Mouse (Mus musculus): ENCODE data around the gene Ifngr1. TPM values are rescaled to one million over a fixed set of nuclear protein-coding genes. Genes with fewer than 3 reads are reported as not detected.

Gene Ifngr1
- total and polyA plus RNA-seq, 3 experiments = 17.3 to 36.0 (median 26.7) TPM

DNA sequence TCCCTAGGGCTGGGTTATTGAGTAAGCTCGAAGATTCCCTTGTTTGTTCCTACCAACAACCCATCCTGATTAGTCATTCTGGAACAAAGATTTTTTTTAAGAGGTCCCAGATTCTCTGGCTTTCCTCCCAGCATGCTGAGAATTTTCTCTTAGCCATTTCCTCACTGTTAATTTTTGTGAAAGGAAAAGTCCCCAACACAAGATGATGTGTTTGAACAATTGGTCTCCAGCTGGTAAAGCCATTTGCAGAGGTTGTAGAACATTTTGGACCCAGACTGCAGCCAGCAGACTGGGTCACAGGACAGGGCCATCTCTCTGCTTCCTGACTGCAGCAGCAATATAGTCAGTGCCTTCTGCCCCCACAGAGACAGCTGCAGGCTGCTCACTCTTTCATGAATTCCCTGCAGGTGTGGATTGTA, 28.3 kb upstream of the Ifngr1 start:
- H3K4me2 ChIP-seq (ENCODE audit: insufficient read depth, low read depth, poor library complexity, severe bottlenecking) = no peak overlapping the region
- no peak overlapping the region for H3K4me3 ChIP-seq (replicated peaks in 1 of 3; ENCODE audit: low read depth in 2 of 3, low read length in 2 of 3, poor library complexity in 1 of 3)
- H3K4me1 ChIP-seq (ENCODE audit: control insufficient read depth in 1 of 2, insufficient read depth in 2 of 2) = peaks cover 0 to 4% of the 10 kb centered on the region in 2 experiments; a peak in 2 of 4 replicates
- H3K27me3 ChIP-seq (replicated peaks) = no peaks in the 10 kb centered on the region
- H3K9me3 ChIP-seq (replicated peaks; ENCODE audit: low read length) = peaks cover 3% of the 10 kb centered on the region
- no peak for DNase-seq (ENCODE audit: extremely low read depth)
- dilution Hi-C loops (cut with MboI; ENCODE audit: extremely low pct_ligation_motif_present, extremely low pct_unique_long_range_greater_than_20kb, low sequenced_read_pairs) (no loop called here), in situ Hi-C loops (cut with MboI; ENCODE audit: low pct_ligation_motif_present, low pct_unique_long_range_greater_than_20kb, low sequenced_read_pairs) (no loop called here)
- H3K27ac ChIP-seq (ENCODE audit: insufficient read depth, low read depth) = no peak overlapping the region
- H3K9ac ChIP-seq (ENCODE audit: insufficient read depth, low read depth) = no peak overlapping the region
- no peaks in the 10 kb centered on the region for H3K36me3 ChIP-seq (replicated peaks in 1 of 2; ENCODE audit: control insufficient read depth in 1 of 2, insufficient read depth in 1 of 2, low read length in 1 of 2)
- TF ChIP-seq UBTF (IDR thresholded peaks at IDR 0.05; ENCODE audit: low read depth, low read length) = no peak
- no peak for TF ChIP-seq CHD1 (IDR thresholded peaks at IDR 0.05; ENCODE audit: low read depth, low read length)
- no peak for TF ChIP-seq SIN3A (IDR thresholded peaks at IDR 0.05; ENCODE audit: low read length)
- no peak for TF ChIP-seq CTCF (conservative IDR thresholded peaks at IDR 0.05 in 1 of 2, IDR thresholded peaks at IDR 0.05 in 1 of 2; ENCODE audit: low read depth in 2 of 2, low read length in 2 of 2)
- no peak for TF ChIP-seq ZKSCAN1 (IDR thresholded peaks at IDR 0.05; ENCODE audit: borderline replicate concordance, low read depth, low read length)
- no peak for TF ChIP-seq JUND (conservative IDR thresholded peaks at IDR 0.05; ENCODE audit: low read depth, low read length)
- TF ChIP-seq HCFC1 (IDR thresholded peaks at IDR 0.05; ENCODE audit: low read depth, low read length) = no peak
- TF ChIP-seq JUN (IDR thresholded peaks at IDR 0.05; ENCODE audit: insufficient read depth, low read depth, low read length) = no peak
- no peak for TF ChIP-seq PAX5 (IDR thresholded peaks at IDR 0.05; ENCODE audit: low read length)
- TF ChIP-seq ZMIZ1 (IDR thresholded peaks at IDR 0.05; ENCODE audit: low read depth, low read length) = no peak
- no peak for TF ChIP-seq MAX (IDR thresholded peaks at IDR 0.05; ENCODE audit: low read length)
- TF ChIP-seq ELF1 (IDR thresholded peaks at IDR 0.05; ENCODE audit: low read depth, low read length) = no peak
- no peak for TF ChIP-seq USF2 (conservative IDR thresholded peaks at IDR 0.05; ENCODE audit: low read depth, low read length)
- TF ChIP-seq CHD2 (IDR thresholded peaks at IDR 0.05; ENCODE audit: low read length) = no peak
- no peaks in the 10 kb centered on the region for H3K79me2 ChIP-seq (replicated peaks; ENCODE audit: control insufficient read depth, extremely low read depth, insufficient read depth, poor library complexity, severe bottlenecking)

DNA sequence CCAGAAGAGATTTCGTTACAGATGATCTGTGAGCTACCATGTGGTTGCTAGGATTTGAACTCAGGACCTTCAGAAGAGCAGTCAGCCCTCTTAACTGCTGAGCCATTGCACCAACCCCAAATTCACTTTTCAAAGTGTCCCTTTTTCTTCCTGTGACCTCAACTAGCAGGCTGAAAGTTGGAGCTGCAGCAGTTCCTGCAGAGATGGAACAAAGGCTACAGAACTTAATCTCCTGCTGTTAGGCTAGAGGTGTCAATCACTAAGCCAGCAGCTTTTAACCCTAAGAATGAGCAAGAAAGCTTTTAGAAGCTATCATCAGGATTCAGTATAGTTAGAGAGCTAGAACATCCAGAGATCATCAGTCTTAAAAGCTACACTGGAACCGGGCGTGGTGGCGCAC, 24.3 kb upstream of the Ifngr1 start:
- dilution Hi-C loops (cut with MboI; ENCODE audit: extremely low pct_ligation_motif_present, extremely low pct_unique_long_range_greater_than_20kb, low sequenced_read_pairs) (no loop called here), in situ Hi-C loops (cut with MboI; ENCODE audit: low pct_ligation_motif_present, low pct_unique_long_range_greater_than_20kb, low sequenced_read_pairs) (no loop called here)
- no peak overlapping the region for H3K4me2 ChIP-seq (ENCODE audit: insufficient read depth, low read depth, poor library complexity, severe bottlenecking)
- no peaks in the 10 kb centered on the region for H3K36me3 ChIP-seq (replicated peaks in 1 of 2; ENCODE audit: control insufficient read depth in 1 of 2, insufficient read depth in 1 of 2, low read length in 1 of 2)
- no peak overlapping the region for H3K9ac ChIP-seq (ENCODE audit: insufficient read depth, low read depth)
- no peak overlapping the region for H3K4me3 ChIP-seq (replicated peaks in 1 of 3; ENCODE audit: low read depth in 2 of 3, low read length in 2 of 3, poor library complexity in 1 of 3)
- DNase-seq (ENCODE audit: extremely low read depth) = no peak
- no peaks in the 10 kb centered on the region for H3K79me2 ChIP-seq (replicated peaks; ENCODE audit: control insufficient read depth, extremely low read depth, insufficient read depth, poor library complexity, severe bottlenecking)
- peaks cover 13 to 27% of the 10 kb centered on the region in 2 experiments for H3K4me1 ChIP-seq (ENCODE audit: control insufficient read depth in 1 of 2, insufficient read depth in 2 of 2)
- H3K27me3 ChIP-seq (replicated peaks) = no peaks in the 10 kb centered on the region
- no peak for TF ChIP-seq GABPA (IDR thresholded peaks at IDR 0.05; ENCODE audit: insufficient replicate concordance, low read depth, low read length)
- peaks cover 3% of the 10 kb centered on the region for H3K9me3 ChIP-seq (replicated peaks; ENCODE audit: low read length)
- no peak overlapping the region for H3K27ac ChIP-seq (ENCODE audit: insufficient read depth, low read depth)

- Histone ChIP-seq H3K4me1 (ENCODE audit: control insufficient read depth in 1 of 2, insufficient read depth in 2 of 2) (peaks cover 13 to 22% of the 10 kb centered on the region in 2 experiments), H3K4me3 (replicated peaks in 1 of 3; ENCODE audit: low read depth in 2 of 3, low read length in 2 of 3, poor library complexity in 1 of 3) (no peak overlapping the region), H3K36me3 (replicated peaks in 1 of 2; ENCODE audit: control insufficient read depth in 1 of 2, insufficient read depth in 1 of 2, low read length in 1 of 2) (no peaks in the 10 kb centered on the region), H3K79me2 (replicated peaks; ENCODE audit: control insufficient read depth, extremely low read depth, insufficient read depth, poor library complexity, severe bottlenecking) (no peaks in the 10 kb centered on the region), H3K9me3 (replicated peaks; ENCODE audit: low read length) (no peaks in the 10 kb centered on the region), H3K27ac (ENCODE audit: insufficient read depth, low read depth) (peak overlapping the region; percentile 15; the same call in 1 of the 2 replicates), H3K27me3 (replicated peaks) (no peaks in the 10 kb centered on the region), H3K9ac (ENCODE audit: insufficient read depth, low read depth) (no peak overlapping the region), H3K4me2 (ENCODE audit: insufficient read depth, low read depth, poor library complexity, severe bottlenecking) (peak overlapping the region; percentile 3; the same call in 1 of the 2 replicates)
- DNase-seq (ENCODE audit: extremely low read depth) = peak; percentile 50
- dilution Hi-C loops (cut with MboI; ENCODE audit: extremely low pct_ligation_motif_present, extremely low pct_unique_long_range_greater_than_20kb, low sequenced_read_pairs) (no loop called here), in situ Hi-C loops (cut with MboI; ENCODE audit: low pct_ligation_motif_present, low pct_unique_long_range_greater_than_20kb, low sequenced_read_pairs) (no loop called here)
- no peak for TF ChIP-seq USF1 (IDR thresholded peaks at IDR 0.05; ENCODE audit: low read depth, low read length)
- peak; percentile 37; the same call in 1 of the 2 replicates for TF ChIP-seq JUN (IDR thresholded peaks at IDR 0.05; ENCODE audit: insufficient read depth, low read depth, low read length)
- peak; percentile 32; the same call in 1 of the 2 replicates for TF ChIP-seq BHLHE40 (IDR thresholded peaks at IDR 0.05; ENCODE audit: low read depth, low read length)
- TF ChIP-seq IRF4 (IDR thresholded peaks at IDR 0.05; ENCODE audit: low read depth, low read length) = peak; percentile 43; the same call in 1 of the 2 replicates
- TF ChIP-seq MXI1 (IDR thresholded peaks at IDR 0.05; ENCODE audit: low read depth, low read length) = no peak; the same call in 1 of the 2 replicates
- peak; percentile 7; the same call in 1 of the 2 replicates for TF ChIP-seq ETS1 (conservative IDR thresholded peaks at IDR 0.05; ENCODE audit: low read depth, low read length)
- TF ChIP-seq RAD21 (IDR thresholded peaks at IDR 0.05; ENCODE audit: low read depth, low read length) = no peak
- no peak for TF ChIP-seq POLR2AphosphoS2 (IDR thresholded peaks at IDR 0.05; ENCODE audit: low read depth, low read length)
- peak; percentile 42 for TF ChIP-seq ELF1 (IDR thresholded peaks at IDR 0.05; ENCODE audit: low read depth, low read length)
- no peak for TF ChIP-seq UBTF (IDR thresholded peaks at IDR 0.05; ENCODE audit: low read depth, low read length)
- peak; percentile 50; the same call in 1 of the 2 replicates for TF ChIP-seq MEF2A (IDR thresholded peaks at IDR 0.05; ENCODE audit: borderline replicate concordance, low read depth, low read length)
- TF ChIP-seq JUND (conservative IDR thresholded peaks at IDR 0.05; ENCODE audit: low read depth, low read length) = peak; percentile 57
- no peak for TF ChIP-seq NELFE (IDR thresholded peaks at IDR 0.05; ENCODE audit: low read depth, low read length)
- no peak for TF ChIP-seq CHD2 (IDR thresholded peaks at IDR 0.05; ENCODE audit: low read length)
Observed at GRCm38 (mm10) chr10:19570288-19570687, 21.5 kb upstream of the Ifngr1 start.

All from CH12.LX (cell line).